27 mouse cellular contexts compared by ENCODE assay signal in the genomic region with DNA sequence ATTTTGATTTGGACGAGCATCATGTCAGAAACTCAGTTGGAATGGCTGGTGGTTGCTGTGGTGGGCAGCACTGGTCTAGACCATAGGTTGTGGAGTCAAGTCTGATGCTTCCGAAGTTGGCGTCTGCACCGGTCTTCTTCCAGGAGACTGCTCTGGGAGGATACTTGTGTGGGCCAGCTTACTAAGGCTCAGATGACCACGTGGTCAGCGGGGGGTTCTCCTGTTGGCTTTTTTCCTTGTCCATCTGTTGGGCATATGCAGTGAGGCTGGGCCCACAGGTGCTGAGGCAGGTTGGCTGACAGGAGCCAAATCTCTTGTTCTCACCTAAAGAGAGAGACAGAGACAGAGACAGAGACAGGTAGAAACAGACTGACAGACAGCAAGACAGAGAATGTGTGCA. TPM values are rescaled to one million over a fixed set of nuclear protein-coding genes. Genes with fewer than 3 reads are reported as not detected.
A peak's percentile ranks its signal among the peaks of the same experiment; 100 is the strongest.
DNase-seq lines count a peak whose midpoint lies in the region; ATAC-seq lines count a peak whose summit lies in the region.
"Had no signal": no experiment of that assay in that cellular context is flagged by ENCODE, and none has a peak within 500 bp of the region (broad histone marks: within the 10 kb centered on the region; RNA-seq: fewer than 3 reads in every experiment).

No protein-coding gene starts in this region.

- 97% methylated on average over 6 of the region's 6 CpGs for WGBS in hindbrain, embryonic 13.5 days

- no peaks in the 10 kb centered on the region for H3K9me3 ChIP-seq in hindbrain, embryonic 13.5 days
- H3K9me3 ChIP-seq: embryonic facial prominence, embryonic 13.5 days; forebrain, embryonic 10.5 days; heart, embryonic 12.5 days; hindbrain, embryonic 10.5 days; limb, embryonic 13.5 days; liver, embryonic 12.5 days; midbrain, embryonic 13.5 days; neural tube, embryonic 13.5 days had no signal

- DNase-seq in cerebellum, postnatal 4 days (ENCODE audit: low spot score in 2 of 2), result no peak
- peak; percentile 95 for DNase-seq in brain, adult 2 months (ENCODE audit: low read depth, low spot score)
- DNase-seq in cerebellum, adult 8-10 months, result peak; percentile 90
- DNase-seq in cerebellum, postnatal 25 days, result peak; percentile 93 to 95
- no peak for DNase-seq in heart, adult 11 months
- DNase-seq: adrenal gland, adult 8-10 months; gastrocnemius, adult 2 months; gastrocnemius, postnatal 36 days; heart, adult 2 months; kidney, adult 9 months; kidney, postnatal 10 days; layer of hippocampus, adult 9-11 months; liver, postnatal 0 days; lung, postnatal 36 days had no signal

- no peak overlapping the region for H3K27ac ChIP-seq in hindbrain, embryonic 13.5 days
- H3K27ac ChIP-seq: embryonic facial prominence, embryonic 13.5 days; forebrain, embryonic 10.5 days; gastrocnemius, adult 2 months; heart, adult 2 months; hindbrain, embryonic 10.5 days; left cerebral cortex, adult 2 months; limb, embryonic 13.5 days; liver, embryonic 12.5 days; midbrain, embryonic 13.5 days; neural tube, embryonic 13.5 days had no signal

- no peaks in the 10 kb centered on the region for H3K27me3 ChIP-seq in hindbrain, embryonic 13.5 days
- H3K27me3 ChIP-seq: embryonic facial prominence, embryonic 13.5 days; heart, embryonic 12.5 days; limb, embryonic 13.5 days; midbrain, embryonic 13.5 days; neural tube, embryonic 13.5 days had no signal

- H3K9ac ChIP-seq in hindbrain, embryonic 13.5 days, result no peak overlapping the region
- H3K9ac ChIP-seq: embryonic facial prominence, embryonic 13.5 days; heart, embryonic 12.5 days; limb, embryonic 13.5 days; liver, embryonic 12.5 days; liver, postnatal 0 days; midbrain, embryonic 13.5 days; neural tube, embryonic 13.5 days had no signal

- H3K4me3 ChIP-seq in hindbrain, embryonic 13.5 days, result no peak overlapping the region
- H3K4me3 ChIP-seq: embryonic facial prominence, embryonic 13.5 days; forebrain, embryonic 10.5 days; gastrocnemius, adult 2 months; heart, adult 2 months; heart, embryonic 12.5 days; hindbrain, embryonic 10.5 days; left cerebral cortex, adult 2 months; limb, embryonic 13.5 days; liver, embryonic 12.5 days; midbrain, embryonic 13.5 days; neural tube, embryonic 13.5 days had no signal

- H3K36me3 ChIP-seq in hindbrain, embryonic 13.5 days, result no peaks in the 10 kb centered on the region
- H3K36me3 ChIP-seq: midbrain, embryonic 13.5 days had no signal

- 0 out of 2 replicates have a peak, but pooled peaks cover 8% of the 10 kb centered on the region for H3K4me1 ChIP-seq in hindbrain, embryonic 13.5 days (replicated peaks)
- H3K4me1 ChIP-seq: neural tube, embryonic 13.5 days had no signal

- peak; percentile 65 for ATAC-seq in cerebellum, adult (ENCODE audit: insufficient number of reproducible peaks, low FRiP score, low TSS enrichment)
- no peak for ATAC-seq in hindbrain, embryonic 13.5 days (ENCODE audit: low FRiP score)
- ATAC-seq: forebrain, embryonic 16.5 days; hindbrain, embryonic 16.5 days; liver, embryonic 12.5 days; liver, postnatal 0 days; midbrain, embryonic 13.5 days had no signal

- no peak overlapping the region for H3K4me2 ChIP-seq in hindbrain, embryonic 13.5 days
- H3K4me2 ChIP-seq: embryonic facial prominence, embryonic 13.5 days; heart, embryonic 12.5 days; limb, embryonic 13.5 days; midbrain, embryonic 13.5 days; neural tube, embryonic 13.5 days had no signal

RNA-seq across cellular contexts. Expression of a gene that starts 44.1 kb away (rescaled TPM):
- 1.6 and 2.1 TPM in 2 replicates for polyA plus RNA-seq in hindbrain, embryonic 13.5 days (2015; fragmentation: Nextera tagmentation; extraction: Ambion mirVana)

Comparison
In these comparisons a context has a peak if more than half of its experiments do, and no peak if none do; other contexts are left out.
1. DNase-seq: peak in brain, adult 2 months (single experiment), cerebellum, adult 8-10 months (single experiment) and cerebellum, postnatal 25 days (2 of 2); none in cerebellum, postnatal 4 days (0 of 2) and heart, adult 11 months (single experiment).